ENCODE assay signal across 16 mouse cellular contexts in genomic region chr6:47845779-47846178, GRCm38 (mm10).
"Had no signal": no experiment of that assay in that cellular context is flagged by ENCODE, and none has a peak within 500 bp of the region (broad histone marks: within the 10 kb centered on the region; RNA-seq: fewer than 3 reads in every experiment).

No protein-coding gene starts in this region.

- H3K27me3 ChIP-seq: neural tube, embryonic 13.5 days; neural tube, embryonic 15.5 days; stomach, embryonic 15.5 days had no signal

- H3K4me2 ChIP-seq: neural tube, embryonic 13.5 days; neural tube, embryonic 15.5 days; stomach, embryonic 15.5 days had no signal

- H3K4me3 ChIP-seq: neural tube, embryonic 13.5 days; neural tube, embryonic 15.5 days; stomach, embryonic 15.5 days had no signal

- H3K9me3 ChIP-seq: neural tube, embryonic 13.5 days; neural tube, embryonic 15.5 days; stomach, embryonic 15.5 days had no signal

- H3K4me1 ChIP-seq: neural tube, embryonic 13.5 days; neural tube, embryonic 15.5 days; stomach, embryonic 15.5 days had no signal

- DNase-seq: retina, postnatal 1 day; right cerebral cortex, adult 18-20 months; right cerebral cortex, postnatal 14 days; right cerebral cortex, postnatal 25 days; right cerebral cortex, postnatal 4 days; spleen, adult 18-20 months; thymus, adult 18-20 months; thymus, adult 2 months; thymus, postnatal 14 days; thymus, postnatal 25 days; thymus, postnatal 36 days; thymus, postnatal 4 days had no signal

- H3K36me3 ChIP-seq: stomach, embryonic 15.5 days had no signal

- H3K27ac ChIP-seq: neural tube, embryonic 13.5 days; neural tube, embryonic 15.5 days; stomach, embryonic 15.5 days; stomach, postnatal 0 days had no signal

- H3K9ac ChIP-seq: neural tube, embryonic 13.5 days; neural tube, embryonic 15.5 days; stomach, embryonic 15.5 days had no signal
